Mouse (Mus musculus) G1E (cell line): ENCODE data around the gene Trim2.

Experiments used
- CTCF ChIP-seq: IDR thresholded peaks from 2 replicates; pipeline ENCODE4 v1.5.1; 2012; ENCODE audit warnings: low read depth, low read length, inconsistent platforms, mixed read lengths
- GATA1 ChIP-seq: IDR thresholded peaks from 2 replicates; pipeline ENCODE4 v1.6.1; 2012; ENCODE audit warnings: borderline replicate concordance, low read length, inconsistent platforms, mixed read lengths
- TAL1 ChIP-seq: conservative IDR thresholded peaks from 2 replicates; pipeline ENCODE4 v1.6.1; 2012; ENCODE audit warnings: low read depth, low read length, inconsistent platforms, mixed read lengths

DNA sequence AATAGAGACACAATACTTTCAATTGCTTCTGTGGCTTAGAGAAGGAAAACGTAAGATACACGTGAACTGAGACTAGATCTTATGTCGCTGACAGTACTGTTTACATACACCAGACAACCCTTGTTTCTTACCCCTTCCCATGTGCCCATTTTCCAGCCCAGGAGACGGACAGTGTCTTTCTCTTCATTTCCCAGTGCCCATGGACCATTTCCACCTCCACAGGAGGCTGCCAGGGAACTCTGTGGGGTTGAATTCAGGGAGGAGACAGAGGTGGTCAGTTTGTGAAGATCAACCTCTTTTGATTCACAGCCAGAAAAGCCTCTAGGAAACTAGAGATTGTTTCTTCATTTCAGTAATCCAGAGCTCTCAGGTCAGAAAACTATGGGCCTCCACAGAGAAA, 5.0 kb downstream of the Trim2 start:
- TF ChIP-seq CTCF: no peak
- TF ChIP-seq TAL1: no peak
- no peak for TF ChIP-seq GATA1
